Mouse (Mus musculus): Measurements from ENCODE around the gene Sertad1. TPM values are rescaled to one million over a fixed set of nuclear protein-coding genes. Genes with fewer than 3 reads are reported as not detected.

Sertad1 gene
- polyA plus RNA-seq, 1 experiment from 2014 or later: 39.3 TPM

- Histone ChIP-seq H3K4me1 (ENCODE audit: insufficient read depth) (peaks cover 6% of the 10 kb centered on the region; the same call in 1 of the 2 replicates), H3K36me3 (ENCODE audit: insufficient read depth) (peaks cover 16% of the 10 kb centered on the region), H3K27ac (ENCODE audit: low read depth) (peak overlapping the region; percentile 87), H3K9ac (peak overlapping the region; percentile 34), H3K4me3 (ENCODE audit: low read depth, low read length) (peak overlapping the region; percentile 33), H3K4me2 (peak overlapping the region; percentile 63), H3K9me3 (ENCODE audit: low read depth, low read length) (no peaks in the 10 kb centered on the region), H3K27me3 (ENCODE audit: insufficient read depth, low read length) (no peaks in the 10 kb centered on the region)
- WGBS: 12% methylated on average over 11 of the region's 11 CpGs
- DNase-seq: no peak
- ATAC-seq (ENCODE audit: insufficient read depth): no peak
- no peak for TF ChIP-seq CTCF (IDR thresholded peaks at IDR 0.05; ENCODE audit: low read depth)
Observed at GRCm38 (mm10) chr7:27480927-27481626, 5.6 kb upstream of the Sertad1 start.

GRCm38 (mm10) chr7:27481627-27481969 is 5.1 kb upstream of the Sertad1 start:
- WGBS: 0% methylated on average over 11 of the region's 12 CpGs
- no peaks in the 10 kb centered on the region for H3K9me3 ChIP-seq (ENCODE audit: low read depth, low read length)
- peak overlapping the region; percentile 63 for H3K4me2 ChIP-seq
- ATAC-seq (ENCODE audit: insufficient read depth): peak; percentile 95
- H3K36me3 ChIP-seq (ENCODE audit: insufficient read depth): peaks cover 11% of the 10 kb centered on the region
- no peaks in the 10 kb centered on the region for H3K27me3 ChIP-seq (ENCODE audit: insufficient read depth, low read length)
- peak overlapping the region; percentile 34 for H3K9ac ChIP-seq
- H3K27ac ChIP-seq (ENCODE audit: low read depth): peak overlapping the region; percentile 87
- peak; percentile 91 for DNase-seq
- H3K4me1 ChIP-seq (ENCODE audit: insufficient read depth): peaks cover 6% of the 10 kb centered on the region; the same call in 1 of the 2 replicates
- TF ChIP-seq CTCF (IDR thresholded peaks at IDR 0.05; ENCODE audit: low read depth): no peak
- H3K4me3 ChIP-seq (ENCODE audit: low read depth, low read length): peak overlapping the region; percentile 33

DNA sequence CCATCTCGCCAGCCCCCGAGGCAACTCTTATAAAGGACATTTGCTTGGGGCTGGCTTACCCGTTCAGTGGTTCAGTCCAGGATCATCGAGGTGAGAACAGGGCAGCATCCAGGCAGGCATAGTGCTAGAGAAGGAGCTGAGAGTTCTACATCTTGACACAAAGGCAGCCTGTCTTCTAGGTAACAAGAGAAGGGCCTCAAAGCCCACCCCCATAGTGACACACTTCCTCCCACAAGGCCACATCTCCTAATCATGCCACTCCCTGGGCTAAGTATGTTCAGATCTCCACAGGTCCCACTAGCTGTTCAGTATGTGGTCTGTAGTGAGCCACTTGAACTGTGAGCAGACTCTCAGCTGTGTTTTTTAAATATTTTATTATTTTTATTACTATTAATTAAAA is 2.9 kb upstream of the Sertad1 start:
- H3K27me3 ChIP-seq (ENCODE audit: insufficient read depth, low read length): no peaks in the 10 kb centered on the region
- no peaks in the 10 kb centered on the region for H3K36me3 ChIP-seq (ENCODE audit: insufficient read depth)
- WGBS: 81% methylated on average over 4 of the region's 4 CpGs
- H3K4me3 ChIP-seq (ENCODE audit: low read depth, low read length): no peak overlapping the region
- H3K27ac ChIP-seq (ENCODE audit: low read depth): no peak overlapping the region
- no peak for TF ChIP-seq CTCF (IDR thresholded peaks at IDR 0.05; ENCODE audit: low read depth)
- H3K4me2 ChIP-seq: no peak overlapping the region
- H3K9ac ChIP-seq: no peak overlapping the region
- ATAC-seq (ENCODE audit: insufficient read depth) (no peak), DNase-seq (no peak)
- H3K4me1 ChIP-seq (ENCODE audit: insufficient read depth): peaks cover 8% of the 10 kb centered on the region; the same call in 1 of the 2 replicates
- no peaks in the 10 kb centered on the region for H3K9me3 ChIP-seq (ENCODE audit: low read depth, low read length)

DNA sequence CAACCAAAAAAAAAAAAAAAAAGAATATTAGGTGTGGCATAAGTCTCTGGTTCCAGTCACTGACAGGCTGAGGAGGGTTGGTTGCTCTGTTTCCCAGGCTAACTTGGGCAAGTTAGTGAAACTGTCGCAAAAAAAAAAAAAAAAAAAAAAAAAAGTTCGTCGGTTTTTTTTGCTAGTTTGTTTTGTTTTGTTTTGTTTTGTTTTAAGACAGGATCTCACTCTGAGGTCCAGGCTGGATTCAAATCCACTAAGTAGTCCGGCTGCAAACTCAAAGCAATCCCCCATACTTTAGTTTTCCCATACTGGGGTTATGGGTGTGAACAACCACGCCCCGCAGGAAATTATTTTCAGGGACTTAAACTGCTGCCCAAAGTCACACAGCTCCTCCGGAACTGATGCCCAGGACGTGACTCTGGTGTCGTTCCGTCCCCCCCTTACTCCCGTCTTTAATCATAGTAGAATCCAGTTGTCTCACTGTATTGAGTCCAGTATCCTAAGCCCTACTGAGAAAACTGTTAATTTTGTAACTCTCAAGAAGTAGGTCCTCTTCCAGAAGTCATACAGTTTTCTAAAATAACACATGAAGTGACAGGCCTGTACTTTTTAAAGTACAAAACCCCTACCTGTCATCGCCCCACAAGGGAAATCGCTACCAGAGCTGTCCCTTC is 474 bp upstream of the Sertad1 start:
- H3K9me3 ChIP-seq (ENCODE audit: low read depth, low read length): no peaks in the 10 kb centered on the region
- peak overlapping the region; percentile 17 for H3K9ac ChIP-seq
- WGBS: 3% methylated on average over 13 of the region's 13 CpGs
- peaks cover 9% of the 10 kb centered on the region for H3K36me3 ChIP-seq (ENCODE audit: insufficient read depth)
- H3K4me2 ChIP-seq: peak overlapping the region; percentile 83
- no peak for TF ChIP-seq CTCF (IDR thresholded peaks at IDR 0.05; ENCODE audit: low read depth)
- DNase-seq (peak; percentile 74), ATAC-seq (ENCODE audit: insufficient read depth) (no peak)
- peak overlapping the region; percentile 97 for H3K27ac ChIP-seq (ENCODE audit: low read depth)
- peaks cover 4% of the 10 kb centered on the region; the same call in 1 of the 2 replicates for H3K4me1 ChIP-seq (ENCODE audit: insufficient read depth)
- no peaks in the 10 kb centered on the region for H3K27me3 ChIP-seq (ENCODE audit: insufficient read depth, low read length)
- peak overlapping the region; percentile 76 for H3K4me3 ChIP-seq (ENCODE audit: low read depth, low read length)

DNA sequence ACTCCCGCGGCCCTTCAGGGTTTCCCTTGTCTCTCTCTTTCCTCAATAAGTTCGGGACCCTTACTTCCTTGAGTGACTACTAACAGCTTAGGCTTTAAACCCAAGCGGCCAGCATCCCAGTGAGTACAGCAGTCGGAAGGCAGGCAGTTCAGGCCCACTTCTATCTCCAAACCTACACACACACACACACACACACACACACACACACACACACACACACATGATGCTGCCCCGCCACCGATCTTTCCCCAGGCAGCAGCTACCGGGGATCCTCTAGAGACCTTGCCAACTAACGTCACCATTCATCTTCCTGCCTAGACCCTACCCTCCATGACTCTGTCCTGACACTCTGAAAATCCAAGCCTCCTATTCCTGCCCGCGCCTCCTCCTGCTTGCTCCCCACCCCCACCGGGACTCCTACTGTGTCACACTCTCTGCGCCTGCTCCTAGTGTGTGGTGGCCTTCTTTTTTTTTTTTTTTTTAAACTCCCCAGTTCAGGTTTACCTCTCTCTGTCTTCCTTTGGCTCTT is 1.1 kb downstream of the Sertad1 start:
- peaks cover 9% of the 10 kb centered on the region for H3K36me3 ChIP-seq (ENCODE audit: insufficient read depth)
- H3K4me2 ChIP-seq: peak overlapping the region; percentile 83
- ATAC-seq (ENCODE audit: insufficient read depth) (no peak), DNase-seq (peak; percentile 55)
- 0% methylated on average over 13 of the region's 13 CpGs for WGBS
- peak overlapping the region; percentile 86 for H3K9ac ChIP-seq
- peak overlapping the region; percentile 97 for H3K27ac ChIP-seq (ENCODE audit: low read depth)
- peaks cover 6% of the 10 kb centered on the region for H3K4me1 ChIP-seq (ENCODE audit: insufficient read depth)
- no peaks in the 10 kb centered on the region for H3K9me3 ChIP-seq (ENCODE audit: low read depth, low read length)
- H3K27me3 ChIP-seq (ENCODE audit: insufficient read depth, low read length): no peaks in the 10 kb centered on the region
- H3K4me3 ChIP-seq (ENCODE audit: low read depth, low read length): peak overlapping the region; percentile 76
- TF ChIP-seq CTCF (IDR thresholded peaks at IDR 0.05; ENCODE audit: low read depth): no peak

DNA sequence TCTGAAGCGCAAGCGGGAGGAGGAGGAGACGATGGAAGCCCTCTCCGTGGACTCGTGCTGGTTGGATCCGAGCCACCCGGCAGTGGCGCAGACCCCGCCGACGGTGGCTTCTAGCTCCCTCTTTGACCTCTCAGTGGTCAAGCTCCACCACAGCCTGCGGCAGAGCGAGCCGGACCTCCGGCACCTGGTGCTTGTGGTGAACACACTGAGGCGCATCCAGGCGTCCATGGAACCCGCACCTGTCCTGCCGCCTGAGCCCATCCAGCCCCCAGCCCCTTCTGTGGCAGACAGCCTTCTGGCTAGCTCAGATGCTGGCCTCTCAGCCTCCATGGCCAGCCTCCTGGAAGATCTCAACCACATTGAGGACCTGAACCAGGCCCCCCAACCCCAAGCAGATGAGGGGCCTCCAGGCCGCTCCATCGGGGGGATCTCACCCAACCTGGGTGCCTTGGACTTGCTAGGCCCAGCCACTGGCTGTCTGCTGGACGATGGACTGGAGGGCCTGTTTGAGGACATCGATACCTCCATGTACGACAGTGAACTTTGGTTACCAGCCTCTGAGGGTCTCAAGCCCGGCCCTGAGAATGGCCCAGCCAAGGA is 2.7 kb downstream of the Sertad1 start:
- Histone ChIP-seq H3K9me3 (ENCODE audit: low read depth, low read length) (no peaks in the 10 kb centered on the region), H3K4me1 (ENCODE audit: insufficient read depth) (peaks cover 6% of the 10 kb centered on the region), H3K9ac (no peak overlapping the region), H3K4me3 (ENCODE audit: low read depth, low read length) (no peak overlapping the region), H3K27me3 (ENCODE audit: insufficient read depth, low read length) (no peaks in the 10 kb centered on the region), H3K4me2 (peak overlapping the region; percentile 55; the same call in 1 of the 2 replicates), H3K27ac (ENCODE audit: low read depth) (no peak overlapping the region), H3K36me3 (ENCODE audit: insufficient read depth) (peaks cover 9% of the 10 kb centered on the region)
- ATAC-seq (ENCODE audit: insufficient read depth): no peak
- no peak for TF ChIP-seq CTCF (IDR thresholded peaks at IDR 0.05; ENCODE audit: low read depth)
- no peak for DNase-seq
- 90% methylated on average over 25 of the region's 25 CpGs for WGBS

DNA sequence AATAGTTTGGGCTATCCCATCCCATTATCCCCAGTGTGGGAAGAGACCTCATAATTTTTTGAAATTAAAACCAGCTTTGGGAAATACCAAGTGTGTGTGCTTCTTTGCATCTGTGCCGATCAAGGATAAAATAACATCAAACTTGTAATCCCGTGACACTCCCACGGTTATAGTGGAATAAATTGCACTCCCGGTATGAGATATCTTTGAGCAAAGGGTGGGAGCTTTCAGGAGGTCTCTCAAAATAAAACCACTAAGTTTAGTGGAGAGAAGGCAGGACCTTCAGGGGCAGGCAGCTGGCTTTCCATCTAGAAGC is 3.5 kb downstream of the Sertad1 start:
- Histone ChIP-seq H3K9me3 (ENCODE audit: low read depth, low read length) (no peaks in the 10 kb centered on the region), H3K27me3 (ENCODE audit: insufficient read depth, low read length) (no peaks in the 10 kb centered on the region), H3K9ac (peak overlapping the region; percentile 49), H3K4me1 (ENCODE audit: insufficient read depth) (peaks cover 6% of the 10 kb centered on the region), H3K36me3 (ENCODE audit: insufficient read depth) (peaks cover 9% of the 10 kb centered on the region), H3K4me3 (ENCODE audit: low read depth, low read length) (peak overlapping the region; percentile 31), H3K4me2 (peak overlapping the region; percentile 55), H3K27ac (ENCODE audit: low read depth) (peak overlapping the region; percentile 85)
- WGBS: 23% methylated on average over 4 of the region's 4 CpGs
- TF ChIP-seq CTCF (IDR thresholded peaks at IDR 0.05; ENCODE audit: low read depth): no peak
- ATAC-seq (ENCODE audit: insufficient read depth) (no peak), DNase-seq (no peak)
